Mouse (Mus musculus): ENCODE results near the gene Ppcdc. TPM values are rescaled to one million over a fixed set of nuclear protein-coding genes. Genes with fewer than 3 reads are reported as not detected.

Gene Ppcdc
- 19.4 and 20.5 TPM in 2 replicates for polyA plus RNA-seq (2015; fragmentation: Nextera tagmentation; extraction: Ambion mirVana)

DNA sequence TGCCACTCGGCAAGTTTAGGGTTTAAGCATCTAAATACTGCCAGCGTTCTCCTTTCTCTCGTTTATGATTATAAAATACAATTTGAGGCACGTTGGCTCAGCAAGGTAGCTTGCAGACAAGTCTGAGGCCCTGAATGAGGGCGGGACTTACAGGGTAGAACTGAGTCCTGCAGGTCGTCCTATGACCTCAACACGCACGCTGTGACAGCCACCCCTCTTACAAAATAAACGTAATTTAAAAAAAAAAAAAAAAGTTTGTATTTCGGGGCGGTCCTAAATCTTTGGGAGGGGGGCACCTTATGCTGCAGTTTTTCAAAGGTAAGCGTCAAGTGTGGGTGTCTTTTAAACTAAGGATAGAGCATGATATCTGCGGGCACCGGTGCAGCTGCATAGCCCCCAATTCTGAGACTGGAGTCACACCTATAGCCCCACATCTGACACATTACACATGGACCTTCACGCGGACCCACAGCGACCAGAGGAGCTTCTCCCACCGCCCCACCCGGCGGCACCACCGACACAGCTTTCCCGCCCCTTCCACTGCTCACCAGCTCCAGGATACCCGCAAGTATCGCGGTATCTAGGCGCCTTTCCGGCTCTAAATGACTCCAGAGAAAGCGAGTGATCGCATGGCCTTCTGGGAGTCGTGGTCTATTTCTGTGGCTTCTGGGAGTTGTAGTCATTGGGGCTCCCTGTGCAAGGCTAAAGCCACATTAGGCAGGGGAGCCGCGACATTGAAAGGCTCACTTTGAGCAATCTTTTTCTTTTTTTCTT is at the start of gene Ppcdc:
Gene Ppcdc (minus strand): TSS at position 603 of the 774 bp plus-strand sequence.
- no peaks in the 10 kb centered on the region for H3K27me3 ChIP-seq (replicated peaks; ENCODE audit: control insufficient read depth, insufficient read depth, low read length)
- peak within 1 kb of the TSS; percentile 74 for H3K27ac ChIP-seq (ENCODE audit: low read depth, low read length)
- peak within 1 kb of the TSS; percentile 53 for H3K4me3 ChIP-seq (ENCODE audit: low read length)
- peaks cover 5% of the 10 kb centered on the region for H3K36me3 ChIP-seq (ENCODE audit: control insufficient read depth, insufficient read depth, low read length)
- peak within 1 kb of the TSS; percentile 72 for H3K4me2 ChIP-seq (ENCODE audit: low read length)
- ATAC-seq: peak; percentile 97
- no peaks in the 10 kb centered on the region for H3K9me3 ChIP-seq (ENCODE audit: control insufficient read depth, low read length)
- peaks cover 5% of the 10 kb centered on the region for H3K4me1 ChIP-seq (ENCODE audit: control insufficient read depth, insufficient read depth, low read depth, low read length)
- H3K9ac ChIP-seq (ENCODE audit: low read depth, low read length): peak within 1 kb of the TSS; percentile 70
- WGBS: 3% methylated on average over 30 of the region's 32 CpGs

DNA sequence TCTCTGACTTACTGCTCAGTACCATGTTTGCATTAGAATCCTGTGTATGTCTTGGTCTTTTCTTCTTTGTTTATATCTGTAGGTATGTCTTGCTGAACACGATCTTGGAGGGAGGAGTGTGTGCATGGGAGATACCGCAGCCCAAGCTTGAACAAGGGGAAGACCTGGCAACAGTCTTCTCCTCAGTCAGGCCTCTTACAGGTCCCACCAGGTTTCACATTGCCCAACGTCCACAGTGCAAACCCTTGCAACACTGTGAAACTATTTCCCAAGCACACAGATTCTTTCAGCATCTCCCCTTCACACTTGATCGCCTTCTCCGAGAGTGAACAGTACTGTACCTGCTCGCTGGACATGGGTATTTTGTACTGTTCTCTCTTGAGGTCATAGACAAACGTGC is 47.9 kb upstream of the Ppcdc start:
- no peaks in the 10 kb centered on the region for H3K9me3 ChIP-seq (ENCODE audit: control insufficient read depth, low read length)
- H3K27me3 ChIP-seq (replicated peaks; ENCODE audit: control insufficient read depth, insufficient read depth, low read length): peaks cover 2% of the 10 kb centered on the region; the same call in 1 of the 2 replicates
- no peak overlapping the region for H3K27ac ChIP-seq (ENCODE audit: low read depth, low read length)
- no peak overlapping the region for H3K9ac ChIP-seq (ENCODE audit: low read depth, low read length)
- H3K4me3 ChIP-seq (ENCODE audit: low read length): no peak overlapping the region
- H3K36me3 ChIP-seq (ENCODE audit: control insufficient read depth, insufficient read depth, low read length): no peaks in the 10 kb centered on the region
- no peak for ATAC-seq
- H3K4me1 ChIP-seq (ENCODE audit: control insufficient read depth, insufficient read depth, low read depth, low read length): peaks cover 3% of the 10 kb centered on the region
- WGBS: 75% methylated on average over 7 of the region's 7 CpGs
- no peak overlapping the region for H3K4me2 ChIP-seq (ENCODE audit: low read length)

DNA sequence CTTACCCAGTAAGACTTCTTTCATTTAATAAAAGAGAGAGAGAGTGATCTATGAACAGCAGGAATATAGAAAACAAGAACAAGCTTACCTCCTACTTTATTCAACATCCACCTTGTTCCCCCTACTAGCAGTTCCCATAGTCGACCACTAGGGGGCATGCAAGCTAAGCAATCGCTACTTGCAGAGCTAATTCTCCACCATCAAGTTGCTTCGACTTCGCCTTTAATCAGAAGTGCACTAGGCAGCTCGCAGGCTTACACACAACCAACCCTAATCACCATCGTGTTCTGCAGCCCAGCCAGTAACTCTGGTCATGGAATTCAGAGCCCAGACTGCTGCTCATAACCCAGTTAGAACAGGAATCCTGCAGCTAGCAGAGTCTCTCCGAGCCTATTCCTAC is 45.9 kb upstream of the Ppcdc start:
- Histone ChIP-seq H3K27ac (ENCODE audit: low read depth, low read length) (no peak overlapping the region), H3K4me2 (ENCODE audit: low read length) (peak overlapping the region; percentile 32; the same call in 1 of the 2 replicates), H3K9ac (ENCODE audit: low read depth, low read length) (peak overlapping the region; percentile 33), H3K9me3 (ENCODE audit: control insufficient read depth, low read length) (no peaks in the 10 kb centered on the region), H3K36me3 (ENCODE audit: control insufficient read depth, insufficient read depth, low read length) (no peaks in the 10 kb centered on the region), H3K4me3 (ENCODE audit: low read length) (no peak overlapping the region), H3K4me1 (ENCODE audit: control insufficient read depth, insufficient read depth, low read depth, low read length) (peaks cover 3% of the 10 kb centered on the region), H3K27me3 (replicated peaks; ENCODE audit: control insufficient read depth, insufficient read depth, low read length) (peaks cover 2% of the 10 kb centered on the region; the same call in 1 of the 2 replicates)
- 15% methylated on average over 7 of the region's 7 CpGs for WGBS
- ATAC-seq: peak; percentile 61; the same call in 1 of the 2 replicates

DNA sequence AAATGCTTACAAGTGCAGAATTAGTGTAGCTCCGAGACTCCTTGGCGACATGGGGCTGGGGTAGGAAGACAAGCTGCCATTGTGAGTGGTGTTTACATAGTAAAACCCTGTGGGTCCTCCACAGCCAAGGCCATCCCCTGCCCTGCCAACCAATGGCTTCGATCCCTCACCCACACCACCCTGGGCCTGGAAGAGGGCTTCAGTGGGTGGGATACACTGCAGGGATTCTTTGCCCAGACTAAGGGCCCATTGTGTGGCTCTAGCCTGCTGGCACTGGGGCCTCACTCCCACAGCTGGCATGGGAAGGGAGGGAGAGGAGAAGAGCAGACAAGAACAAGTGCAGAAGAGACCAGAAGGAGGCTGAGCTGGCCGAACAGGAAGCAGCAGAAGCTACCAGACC is 29.0 kb upstream of the Ppcdc start:
- Histone ChIP-seq H3K4me3 (ENCODE audit: low read length) (no peak overlapping the region), H3K9ac (ENCODE audit: low read depth, low read length) (no peak overlapping the region), H3K27me3 (replicated peaks; ENCODE audit: control insufficient read depth, insufficient read depth, low read length) (peaks cover 2% of the 10 kb centered on the region; the same call in 1 of the 2 replicates), H3K9me3 (ENCODE audit: control insufficient read depth, low read length) (no peaks in the 10 kb centered on the region), H3K36me3 (ENCODE audit: control insufficient read depth, insufficient read depth, low read length) (no peaks in the 10 kb centered on the region), H3K4me1 (ENCODE audit: control insufficient read depth, insufficient read depth, low read depth, low read length) (peaks cover 21% of the 10 kb centered on the region), H3K27ac (ENCODE audit: low read depth, low read length) (no peak overlapping the region), H3K4me2 (ENCODE audit: low read length) (no peak overlapping the region; the same call in 1 of the 2 replicates)
- peak; percentile 44; the same call in 1 of the 2 replicates for ATAC-seq
- WGBS: 68% methylated on average over 4 of the region's 4 CpGs

DNA sequence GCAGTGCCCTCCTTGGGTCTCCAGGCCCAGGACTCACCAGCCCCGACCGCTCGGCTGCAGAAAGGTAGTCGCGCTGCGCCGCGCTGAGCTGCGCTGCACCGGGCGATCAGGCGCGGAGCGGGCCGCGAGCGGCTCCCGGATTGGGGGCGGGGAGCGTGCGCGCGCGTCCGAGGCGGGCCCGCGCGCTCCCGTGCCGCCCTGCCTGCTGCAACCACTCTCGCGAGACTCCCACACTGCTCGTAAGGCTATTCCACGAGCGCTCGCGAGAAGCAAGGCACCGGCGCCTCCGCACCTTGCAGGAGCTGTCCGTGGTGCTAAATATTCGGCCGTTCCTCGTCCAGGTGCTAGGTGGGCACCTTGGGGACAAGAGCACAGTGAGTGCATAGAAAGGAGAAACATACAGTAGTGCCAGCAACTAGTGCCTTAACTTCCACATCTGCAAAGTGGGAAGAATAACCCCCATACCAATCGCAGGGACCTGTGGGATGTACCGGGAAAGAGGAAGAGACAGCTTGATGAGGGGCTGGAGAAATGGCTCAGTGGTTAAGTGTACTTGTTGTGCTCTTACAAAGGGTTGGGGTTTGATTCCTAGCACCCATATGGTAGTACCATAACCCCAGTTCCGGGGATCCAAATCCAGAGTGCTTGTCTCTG is 28.1 kb upstream of the Ppcdc start, which contains the start of gene Scamp5:
Gene Scamp5 (minus strand): TSS at position 165 of the 654 bp plus-strand sequence.
- 2% methylated on average over 48 of the region's 48 CpGs for WGBS
- ATAC-seq: peak; percentile 94
- H3K4me1 ChIP-seq (ENCODE audit: control insufficient read depth, insufficient read depth, low read depth, low read length): peaks cover 21% of the 10 kb centered on the region
- no peaks in the 10 kb centered on the region for H3K36me3 ChIP-seq (ENCODE audit: control insufficient read depth, insufficient read depth, low read length)
- H3K4me3 ChIP-seq (ENCODE audit: low read length): peak within 1 kb of the TSS; percentile 84
- H3K27ac ChIP-seq (ENCODE audit: low read depth, low read length): peak within 1 kb of the TSS; percentile 89
- peaks cover 2% of the 10 kb centered on the region; the same call in 1 of the 2 replicates for H3K27me3 ChIP-seq (replicated peaks; ENCODE audit: control insufficient read depth, insufficient read depth, low read length)
- peak within 1 kb of the TSS; percentile 79 for H3K4me2 ChIP-seq (ENCODE audit: low read length)
- peak within 1 kb of the TSS; percentile 97 for H3K9ac ChIP-seq (ENCODE audit: low read depth, low read length)
- no peaks in the 10 kb centered on the region for H3K9me3 ChIP-seq (ENCODE audit: control insufficient read depth, low read length)

DNA sequence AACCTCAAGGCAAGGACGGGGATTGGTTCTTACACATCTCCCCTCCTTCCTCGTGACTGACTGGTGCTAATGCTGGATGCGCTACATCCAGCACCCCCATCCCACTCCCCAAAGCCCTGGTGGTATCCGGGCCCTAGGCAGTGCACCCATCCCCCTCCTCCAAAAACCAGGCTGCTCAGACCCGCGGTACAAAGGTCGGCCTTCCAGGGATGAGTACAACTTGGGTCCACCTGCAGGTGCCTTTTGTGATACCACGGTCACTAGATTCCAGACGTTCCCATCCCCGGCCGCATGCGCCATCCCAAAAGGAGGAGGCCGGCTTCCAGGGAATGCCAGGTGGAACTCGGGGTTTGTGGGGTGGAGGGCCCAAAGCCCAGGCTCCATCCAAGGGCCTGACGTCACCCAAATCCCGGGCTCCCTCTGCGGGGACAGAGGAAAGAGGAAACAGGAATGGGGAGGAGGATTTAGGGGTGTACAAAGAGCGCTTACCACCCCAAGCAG is 27.4 kb upstream of the Ppcdc start:
- no peaks in the 10 kb centered on the region for H3K9me3 ChIP-seq (ENCODE audit: control insufficient read depth, low read length)
- H3K9ac ChIP-seq (ENCODE audit: low read depth, low read length): peak overlapping the region; percentile 97
- peak overlapping the region; percentile 84 for H3K4me3 ChIP-seq (ENCODE audit: low read length)
- H3K27ac ChIP-seq (ENCODE audit: low read depth, low read length): peak overlapping the region; percentile 89
- WGBS: under 1% methylated on average over 18 of the region's 18 CpGs
- H3K4me1 ChIP-seq (ENCODE audit: control insufficient read depth, insufficient read depth, low read depth, low read length): peaks cover 21% of the 10 kb centered on the region
- peaks cover 2% of the 10 kb centered on the region; the same call in 1 of the 2 replicates for H3K27me3 ChIP-seq (replicated peaks; ENCODE audit: control insufficient read depth, insufficient read depth, low read length)
- H3K36me3 ChIP-seq (ENCODE audit: control insufficient read depth, insufficient read depth, low read length): peaks cover 2% of the 10 kb centered on the region; the same call in 1 of the 2 replicates
- peak overlapping the region; percentile 79 for H3K4me2 ChIP-seq (ENCODE audit: low read length)
- ATAC-seq: peak; percentile 69

DNA sequence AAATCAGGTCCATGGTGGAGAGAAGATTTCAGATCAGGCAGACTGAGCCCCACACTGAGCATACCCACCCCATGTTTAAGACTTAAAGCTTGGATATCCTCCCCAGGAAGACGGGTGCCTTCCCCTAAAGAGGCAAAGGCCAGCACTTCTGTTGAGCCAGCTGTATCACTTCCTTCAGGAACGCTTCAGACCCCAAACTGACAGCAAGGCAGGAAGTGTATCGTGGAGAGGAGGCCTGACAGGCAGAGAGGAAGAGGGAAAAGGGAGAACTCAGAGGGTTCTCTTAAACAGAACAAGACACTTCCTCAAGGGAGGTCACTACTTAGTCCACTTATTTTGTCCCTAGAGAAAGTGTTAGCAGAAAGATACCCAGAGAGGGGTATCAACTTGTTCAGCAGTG is 26.2 kb upstream of the Ppcdc start:
- WGBS: 86% methylated on average over 3 of the region's 3 CpGs
- H3K36me3 ChIP-seq (ENCODE audit: control insufficient read depth, insufficient read depth, low read length): peaks cover 6% of the 10 kb centered on the region; the same call in 1 of the 2 replicates
- H3K4me2 ChIP-seq (ENCODE audit: low read length): peak overlapping the region; percentile 79
- H3K4me1 ChIP-seq (ENCODE audit: control insufficient read depth, insufficient read depth, low read depth, low read length): peaks cover 21% of the 10 kb centered on the region
- peak overlapping the region; percentile 84 for H3K4me3 ChIP-seq (ENCODE audit: low read length)
- no peaks in the 10 kb centered on the region for H3K9me3 ChIP-seq (ENCODE audit: control insufficient read depth, low read length)
- H3K9ac ChIP-seq (ENCODE audit: low read depth, low read length): no peak overlapping the region
- no peak for ATAC-seq
- H3K27ac ChIP-seq (ENCODE audit: low read depth, low read length): no peak overlapping the region
- peaks cover 2% of the 10 kb centered on the region; the same call in 1 of the 2 replicates for H3K27me3 ChIP-seq (replicated peaks; ENCODE audit: control insufficient read depth, insufficient read depth, low read length)

DNA sequence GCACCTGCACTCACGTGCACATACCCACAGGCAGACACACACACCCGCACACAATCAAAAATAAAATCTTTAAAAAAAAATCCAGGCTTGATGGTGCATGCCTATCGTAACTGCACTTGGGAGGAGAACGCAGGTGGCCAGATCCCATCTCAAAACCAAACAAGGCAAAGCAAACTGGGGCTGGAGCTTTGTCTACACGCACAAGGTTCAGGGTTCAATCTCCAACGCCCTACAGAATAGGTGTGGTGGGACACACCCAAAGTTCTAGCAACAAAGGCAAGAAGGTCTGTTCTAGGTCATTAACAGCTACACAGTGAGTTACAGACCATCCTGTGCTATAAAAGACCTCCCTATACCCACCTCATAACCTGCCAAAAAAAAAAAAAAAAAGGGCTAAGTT is 22.9 kb upstream of the Ppcdc start:
- Histone ChIP-seq H3K9me3 (ENCODE audit: control insufficient read depth, low read length) (no peaks in the 10 kb centered on the region), H3K27me3 (replicated peaks; ENCODE audit: control insufficient read depth, insufficient read depth, low read length) (no peaks in the 10 kb centered on the region), H3K36me3 (ENCODE audit: control insufficient read depth, insufficient read depth, low read length) (peaks cover 6% of the 10 kb centered on the region; the same call in 1 of the 2 replicates), H3K4me2 (ENCODE audit: low read length) (no peak overlapping the region), H3K4me3 (ENCODE audit: low read length) (no peak overlapping the region), H3K27ac (ENCODE audit: low read depth, low read length) (no peak overlapping the region), H3K9ac (ENCODE audit: low read depth, low read length) (no peak overlapping the region), H3K4me1 (ENCODE audit: control insufficient read depth, insufficient read depth, low read depth, low read length) (peaks cover 16% of the 10 kb centered on the region)
- WGBS: 92% methylated on average over 6 of the region's 6 CpGs
- no peak for ATAC-seq

DNA sequence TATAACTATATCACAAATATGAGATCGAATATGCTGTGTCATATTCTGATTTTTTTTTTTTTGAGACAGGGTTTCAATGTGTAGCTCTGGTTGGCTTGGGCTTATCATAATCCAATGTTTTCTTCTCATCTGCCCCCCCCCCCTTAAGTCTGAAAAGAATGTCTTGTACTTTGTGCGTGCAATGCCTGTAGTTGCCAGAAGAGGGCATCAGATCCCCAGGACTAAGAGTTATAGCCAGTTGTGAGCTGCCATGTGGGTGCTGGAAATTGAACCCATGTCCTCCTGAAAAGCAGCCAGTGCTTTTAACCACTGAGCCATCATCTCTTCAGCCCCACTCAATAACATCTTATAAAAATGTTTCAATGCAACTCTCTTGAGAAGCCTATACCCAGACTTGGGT is 19.8 kb upstream of the Ppcdc start:
- no peaks in the 10 kb centered on the region for H3K9me3 ChIP-seq (ENCODE audit: control insufficient read depth, low read length)
- no peak for ATAC-seq
- H3K4me2 ChIP-seq (ENCODE audit: low read length): no peak overlapping the region
- H3K9ac ChIP-seq (ENCODE audit: low read depth, low read length): no peak overlapping the region
- WGBS: 96% methylated on average over 2 of the region's 2 CpGs
- no peaks in the 10 kb centered on the region for H3K4me1 ChIP-seq (ENCODE audit: control insufficient read depth, insufficient read depth, low read depth, low read length)
- H3K27me3 ChIP-seq (replicated peaks; ENCODE audit: control insufficient read depth, insufficient read depth, low read length): no peaks in the 10 kb centered on the region
- H3K36me3 ChIP-seq (ENCODE audit: control insufficient read depth, insufficient read depth, low read length): peaks cover 6% of the 10 kb centered on the region; the same call in 1 of the 2 replicates
- no peak overlapping the region for H3K4me3 ChIP-seq (ENCODE audit: low read length)
- H3K27ac ChIP-seq (ENCODE audit: low read depth, low read length): no peak overlapping the region

All from hindbrain, embryonic 16.5 days (tissue).